Mouse (Mus musculus) forebrain, embryonic 11.5 days (tissue): ENCODE measurements around the gene Omd. TPM values are rescaled to one million over a fixed set of nuclear protein-coding genes. Genes with fewer than 3 reads are reported as not detected.

Source experiments
- ATAC-seq: fragments of 200-750 bp; cut with Nextera tagmentation; replicated peaks from 2 replicates; pipeline ENCODE4 v1.8.0; 2017; ENCODE audit warnings: moderate TSS enrichment; ENCODE audit not compliant: low FRiP score
- DNase-seq: peaks from one replicate; pipeline ENCODE4 v3.0.0-alpha.2; 2017; ENCODE audit warnings: low spot score
- H3K27ac ChIP-seq: fragments of 300-500 bp; sonication (generic); 2 replicates; pipeline ENCODE4 v1.5.1; 2014; ENCODE audit warnings: low read depth, low read length
- H3K27me3 ChIP-seq: fragments of 300-500 bp; sonication (generic); 2 replicates; pipeline ENCODE4 v1.6.1; 2014; ENCODE audit warnings: mild to moderate bottlenecking, low read length, mixed read lengths; ENCODE audit not compliant: control insufficient read depth, insufficient read depth
- H3K36me3 ChIP-seq: fragments of 300-500 bp; sonication (generic); 2 replicates; pipeline ENCODE4 v1.6.1; 2014; ENCODE audit warnings: mild to moderate bottlenecking, low read length, moderate library complexity, mixed read lengths; ENCODE audit not compliant: control insufficient read depth, insufficient read depth
- H3K4me1 ChIP-seq: fragments of 300-500 bp; sonication (generic); replicated peaks from 2 replicates; pipeline ENCODE4 v1.6.1; 2014; ENCODE audit warnings: low read length, mixed read lengths; ENCODE audit not compliant: control insufficient read depth, insufficient read depth
- H3K4me2 ChIP-seq: fragments of 300-500 bp; sonication (generic); 2 replicates; pipeline ENCODE4 v1.6.1; 2014; ENCODE audit warnings: low read depth, mild to moderate bottlenecking, low read length, moderate library complexity, mixed read lengths; ENCODE audit not compliant: severe bottlenecking
- H3K4me3 ChIP-seq: fragments of 300-500 bp; sonication (generic); 2 replicates; pipeline ENCODE4 v1.5.1; 2014; ENCODE audit warnings: low read depth, low read length
- H3K9ac ChIP-seq: fragments of 300-500 bp; sonication (generic); 2 replicates; pipeline ENCODE4 v1.6.1; 2014; ENCODE audit warnings: low read length
- H3K9me3 ChIP-seq: fragments of 300-500 bp; sonication (generic); 2 replicates; pipeline ENCODE4 v1.6.1; 2016; ENCODE audit warnings: low read length, mixed read lengths; ENCODE audit not compliant: control insufficient read depth
- WGBS: fragments of 180-500 bp; shearing (Covaris S2); extraction: QIAGEN DNeasy Blood & Tissue Kit; methylation state at CpG from one replicate; pipeline ENCODE4 v1.1.7; 2014; 5-methylcytosine and 5-hydroxymethylcytosine counted together
- polyA plus RNA-seq: library from polyadenylated mRNA; unstranded; fragments of >200 nt; fragmentation: Nextera tagmentation; extraction: Ambion mirVana; gene quantifications from 2 replicates; pipeline ENCODE4 v1.2.1, GENCODE M21; 2014

Omd gene
- polyA plus RNA-seq, 1 experiment from 2014 or later: 0.61 TPM

DNA sequence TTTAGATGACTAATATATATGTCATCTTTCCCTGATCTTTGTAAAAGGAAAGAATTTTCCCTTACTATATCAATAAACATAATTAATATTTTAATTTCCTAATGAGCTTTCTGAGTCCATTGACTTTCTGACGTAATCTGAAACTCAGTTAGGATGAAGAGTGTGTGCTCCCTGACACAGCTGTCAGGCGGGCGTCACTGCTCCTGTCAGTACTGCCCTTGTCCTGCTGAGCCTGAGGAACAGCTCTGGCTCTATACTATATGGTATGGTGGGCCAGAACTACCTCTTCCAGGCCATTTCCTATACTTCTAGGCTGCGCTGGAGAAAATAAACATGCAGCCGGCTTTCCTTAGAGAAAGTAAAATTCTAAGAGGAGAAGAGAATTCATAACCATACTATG, 27.7 kb upstream of the Omd start:
- ATAC-seq: no peak
- WGBS: 85% methylated on average over 5 of the region's 5 CpGs
- no peak overlapping the region for H3K4me2 ChIP-seq
- no peaks in the 10 kb centered on the region for H3K36me3 ChIP-seq
- no peak overlapping the region for H3K4me3 ChIP-seq
- no peaks in the 10 kb centered on the region for H3K9me3 ChIP-seq
- DNase-seq: no peak
- no peak overlapping the region for H3K9ac ChIP-seq
- H3K27ac ChIP-seq: no peak overlapping the region
- H3K4me1 ChIP-seq: no peaks in the 10 kb centered on the region
- no peaks in the 10 kb centered on the region for H3K27me3 ChIP-seq

DNA sequence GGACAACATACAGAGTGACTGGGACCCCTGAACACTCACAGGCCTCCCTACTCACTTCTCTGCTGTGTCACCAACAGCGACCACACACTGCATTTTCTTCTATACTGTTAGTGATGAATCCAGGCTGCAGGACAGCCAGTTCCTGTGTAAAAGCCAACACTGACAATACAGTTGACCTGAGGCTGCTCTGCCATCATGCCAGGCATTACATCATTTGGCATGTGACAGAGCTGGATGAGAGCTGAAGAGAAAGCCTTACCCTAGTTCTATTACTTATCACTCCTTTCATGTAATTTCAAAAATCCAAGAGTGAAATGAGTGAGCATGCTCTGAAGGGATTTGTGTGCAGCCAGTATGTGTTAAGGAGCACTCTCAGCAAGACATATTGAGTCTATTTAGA, 26.1 kb upstream of the Omd start:
- ATAC-seq (no peak), DNase-seq (no peak)
- Histone ChIP-seq H3K9ac (no peak overlapping the region), H3K4me3 (no peak overlapping the region), H3K27ac (no peak overlapping the region), H3K4me1 (no peaks in the 10 kb centered on the region), H3K4me2 (no peak overlapping the region), H3K36me3 (no peaks in the 10 kb centered on the region), H3K27me3 (no peaks in the 10 kb centered on the region), H3K9me3 (no peaks in the 10 kb centered on the region)
- WGBS: 91% methylated on average over 1 of the region's 1 CpGs

DNA sequence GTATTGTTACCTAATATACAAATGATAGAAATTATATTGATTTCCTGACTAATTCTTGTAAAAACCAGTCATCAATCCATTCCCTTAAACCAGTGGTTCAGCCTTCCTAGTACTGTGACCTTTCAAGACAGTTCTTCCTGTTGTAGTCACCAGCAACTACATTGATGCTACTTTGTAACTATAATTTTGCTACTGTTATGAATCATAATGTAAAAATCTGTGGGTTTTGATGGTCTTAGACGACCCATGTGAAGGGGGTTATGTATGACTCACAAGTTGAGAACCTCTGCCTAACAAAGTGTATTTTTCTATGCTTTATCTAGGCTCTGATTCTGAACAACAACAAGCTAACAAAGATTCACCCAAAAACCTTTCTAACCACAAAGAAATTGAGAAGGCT, 25.3 kb upstream of the Omd start:
- Histone ChIP-seq H3K36me3 (no peaks in the 10 kb centered on the region), H3K4me3 (no peak overlapping the region), H3K4me2 (no peak overlapping the region), H3K27ac (no peak overlapping the region), H3K9ac (no peak overlapping the region), H3K9me3 (no peaks in the 10 kb centered on the region), H3K27me3 (no peaks in the 10 kb centered on the region), H3K4me1 (no peaks in the 10 kb centered on the region)
- ATAC-seq (no peak), DNase-seq (no peak)
- WGBS: 65% methylated on average over 1 of the region's 1 CpGs

DNA sequence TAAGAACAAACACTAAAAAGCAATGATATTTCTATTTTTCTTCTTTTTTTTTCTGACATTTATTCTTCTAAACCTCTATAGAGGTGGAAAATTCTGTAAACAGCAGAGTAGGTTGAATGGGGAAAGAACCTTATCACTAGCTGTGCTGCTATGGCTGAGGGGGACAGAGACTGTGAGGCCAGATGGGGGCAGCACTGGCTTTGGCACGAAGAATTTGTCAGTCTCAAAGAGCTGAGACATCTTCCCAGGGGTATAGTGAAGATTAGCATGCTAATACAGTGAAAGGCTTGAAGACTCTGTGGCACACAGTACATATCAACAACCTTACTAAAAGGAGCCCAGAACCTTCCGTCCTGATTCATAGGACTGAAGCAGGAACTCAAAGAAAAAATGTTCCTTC, 23.1 kb upstream of the Omd start:
- ATAC-seq: no peak
- DNase-seq: no peak
- Histone ChIP-seq H3K4me3 (no peak overlapping the region), H3K36me3 (no peaks in the 10 kb centered on the region), H3K27ac (no peak overlapping the region), H3K27me3 (no peaks in the 10 kb centered on the region), H3K9ac (no peak overlapping the region), H3K4me1 (no peaks in the 10 kb centered on the region), H3K9me3 (no peaks in the 10 kb centered on the region), H3K4me2 (no peak overlapping the region)
- 31% methylated on average over 2 of the region's 2 CpGs for WGBS

DNA sequence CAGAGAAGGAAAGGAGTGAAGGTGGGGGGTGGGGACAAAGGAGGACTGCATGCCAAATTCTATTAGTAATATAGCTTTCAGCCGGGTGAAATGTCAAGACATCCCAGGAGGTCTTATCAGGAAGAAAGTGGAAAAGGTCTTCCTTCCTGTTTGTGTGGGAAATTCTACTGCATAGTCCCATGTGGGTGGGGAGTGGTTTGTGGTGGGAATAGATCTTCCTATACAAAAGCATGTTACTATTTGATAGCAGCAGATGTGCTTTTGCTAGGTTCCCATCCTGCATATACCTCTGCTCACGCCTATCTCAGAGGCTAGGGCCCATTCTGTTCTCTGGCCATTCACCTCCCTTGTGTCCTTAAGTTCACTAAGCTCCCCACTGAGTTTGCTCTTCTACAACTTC, 21.4 kb upstream of the Omd start:
- no peak overlapping the region for H3K4me2 ChIP-seq
- no peaks in the 10 kb centered on the region for H3K9me3 ChIP-seq
- no peaks in the 10 kb centered on the region for H3K27me3 ChIP-seq
- H3K4me1 ChIP-seq: no peaks in the 10 kb centered on the region
- DNase-seq (no peak), ATAC-seq (no peak)
- WGBS: 72% methylated on average over 2 of the region's 2 CpGs
- H3K36me3 ChIP-seq: no peaks in the 10 kb centered on the region
- no peak overlapping the region for H3K4me3 ChIP-seq
- no peak overlapping the region for H3K9ac ChIP-seq
- no peak overlapping the region for H3K27ac ChIP-seq

DNA sequence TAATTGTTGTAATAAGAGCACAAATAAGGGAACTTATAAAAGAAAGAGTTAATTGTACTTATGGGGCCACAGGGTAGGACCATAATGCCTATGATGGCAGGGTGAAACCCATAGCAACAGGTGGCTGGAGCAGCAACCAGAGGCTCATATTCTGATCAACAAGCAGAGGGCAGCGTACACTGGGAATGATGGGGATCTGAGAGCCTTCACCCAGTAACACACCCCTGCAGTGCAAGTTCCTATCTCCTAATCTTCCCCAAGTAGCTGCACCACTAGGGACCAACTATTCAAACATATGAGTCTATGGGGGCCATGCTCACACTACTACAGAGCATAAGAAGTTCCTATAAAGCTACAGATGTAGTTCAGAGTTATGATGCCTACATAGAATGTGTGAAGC, 17.9 kb upstream of the Omd start:
- Histone ChIP-seq H3K9ac (no peak overlapping the region), H3K4me3 (no peak overlapping the region), H3K4me1 (no peaks in the 10 kb centered on the region), H3K27me3 (no peaks in the 10 kb centered on the region), H3K27ac (no peak overlapping the region), H3K4me2 (no peak overlapping the region), H3K9me3 (no peaks in the 10 kb centered on the region), H3K36me3 (no peaks in the 10 kb centered on the region)
- ATAC-seq (no peak), DNase-seq (no peak)
- WGBS: 86% methylated on average over 1 of the region's 1 CpGs

DNA sequence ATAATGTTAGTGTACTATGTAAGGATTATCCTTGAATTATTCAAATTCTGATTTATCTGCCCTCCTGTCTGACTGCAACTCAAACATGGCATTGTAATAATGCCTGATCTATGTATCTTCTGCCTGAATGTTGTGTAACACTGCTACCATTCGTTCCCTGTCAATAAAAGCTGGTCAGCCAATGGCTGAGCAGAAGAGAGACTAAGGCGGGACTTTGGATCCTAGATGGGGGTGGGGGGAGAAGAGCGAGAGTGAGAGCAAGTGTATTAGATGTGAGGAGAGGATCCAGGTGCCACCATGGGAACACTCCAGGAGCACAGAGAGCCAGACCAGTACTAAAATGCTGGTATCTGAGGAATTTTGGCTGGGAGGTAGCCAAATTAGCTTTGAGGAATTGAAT, 11.9 kb upstream of the Omd start:
- H3K9me3 ChIP-seq: no peaks in the 10 kb centered on the region
- no peaks in the 10 kb centered on the region for H3K36me3 ChIP-seq
- no peak overlapping the region for H3K9ac ChIP-seq
- H3K4me3 ChIP-seq: no peak overlapping the region
- WGBS: 71% methylated on average over 3 of the region's 3 CpGs
- DNase-seq: no peak
- ATAC-seq: no peak
- no peak overlapping the region for H3K27ac ChIP-seq
- H3K4me1 ChIP-seq: no peaks in the 10 kb centered on the region
- H3K27me3 ChIP-seq: no peaks in the 10 kb centered on the region
- H3K4me2 ChIP-seq: no peak overlapping the region

DNA sequence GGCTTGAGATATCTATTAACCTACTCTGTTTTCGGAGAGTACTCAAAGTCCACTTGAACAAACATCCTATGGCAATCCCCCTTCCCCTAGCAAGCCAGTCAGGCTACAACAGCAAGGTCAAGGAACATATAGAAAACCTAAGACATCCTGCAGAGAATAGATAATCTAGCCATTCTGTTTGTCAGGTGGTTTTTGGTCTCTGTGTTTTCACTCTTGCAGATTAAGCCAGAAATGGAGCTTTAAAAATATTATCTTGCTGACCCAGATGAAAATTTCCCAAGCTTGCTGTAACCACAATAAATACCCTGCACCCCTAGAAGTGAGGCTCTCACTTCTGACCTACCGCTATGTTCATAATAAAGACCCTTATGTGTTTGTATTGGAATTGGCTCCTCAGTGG, 10.8 kb upstream of the Omd start:
- WGBS: 91% methylated on average over 2 of the region's 2 CpGs
- H3K9me3 ChIP-seq: no peaks in the 10 kb centered on the region
- no peak overlapping the region for H3K4me3 ChIP-seq
- H3K27ac ChIP-seq: no peak overlapping the region
- no peaks in the 10 kb centered on the region for H3K27me3 ChIP-seq
- H3K4me2 ChIP-seq: no peak overlapping the region
- DNase-seq (no peak), ATAC-seq (no peak)
- no peaks in the 10 kb centered on the region for H3K36me3 ChIP-seq
- H3K9ac ChIP-seq: no peak overlapping the region
- H3K4me1 ChIP-seq: no peaks in the 10 kb centered on the region

DNA sequence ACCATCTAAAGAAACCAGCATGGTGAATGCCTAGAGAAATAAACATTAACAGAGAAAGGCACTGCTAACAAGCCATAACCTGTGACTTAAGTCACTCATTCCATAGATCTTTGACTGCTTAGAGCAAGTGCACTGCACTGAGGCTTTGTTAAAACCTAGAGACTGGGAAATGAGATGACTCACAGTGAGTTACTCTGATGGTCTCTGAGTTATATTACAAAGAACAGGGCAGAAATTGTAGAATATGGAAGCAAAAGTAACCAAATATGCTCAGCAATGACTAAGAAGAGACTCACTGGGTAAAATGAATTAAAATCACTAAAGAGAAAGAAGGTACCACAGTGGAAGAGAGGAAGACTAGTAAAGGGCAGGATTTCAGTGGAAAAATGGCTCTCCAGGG, 1.6 kb downstream of the Omd start:
- H3K4me2 ChIP-seq: no peak overlapping the region
- no peak overlapping the region for H3K9ac ChIP-seq
- no peak for ATAC-seq
- H3K27me3 ChIP-seq: no peaks in the 10 kb centered on the region
- H3K4me3 ChIP-seq: no peak overlapping the region
- no peaks in the 10 kb centered on the region for H3K36me3 ChIP-seq
- DNase-seq: no peak
- no peaks in the 10 kb centered on the region for H3K4me1 ChIP-seq
- H3K27ac ChIP-seq: no peak overlapping the region
- no peaks in the 10 kb centered on the region for H3K9me3 ChIP-seq
